Mouse (Mus musculus): ENCODE measurements around the gene Slit3.

Gene Slit3

DNA sequence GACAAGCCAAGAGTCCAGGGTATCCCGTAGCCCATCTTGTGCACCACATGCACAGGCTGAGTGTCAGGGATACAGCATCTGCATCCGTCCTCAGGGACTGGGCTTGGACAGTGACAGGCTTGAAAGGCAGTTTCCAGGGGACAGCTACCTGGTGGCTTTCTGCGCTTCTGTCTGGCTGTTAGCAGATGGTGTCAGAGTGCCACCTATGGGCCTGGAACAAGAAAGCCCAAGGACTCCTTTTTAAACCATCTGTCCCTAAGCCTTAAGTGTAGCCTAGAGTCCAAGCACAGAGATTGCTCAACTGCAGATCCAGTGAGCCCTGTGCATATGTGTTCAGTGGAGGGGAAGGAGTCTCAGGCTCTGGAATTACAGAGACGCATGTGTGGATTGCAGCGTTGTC lies 544.0 kb downstream of the Slit3 start:
- no peak for DNase-seq

DNA sequence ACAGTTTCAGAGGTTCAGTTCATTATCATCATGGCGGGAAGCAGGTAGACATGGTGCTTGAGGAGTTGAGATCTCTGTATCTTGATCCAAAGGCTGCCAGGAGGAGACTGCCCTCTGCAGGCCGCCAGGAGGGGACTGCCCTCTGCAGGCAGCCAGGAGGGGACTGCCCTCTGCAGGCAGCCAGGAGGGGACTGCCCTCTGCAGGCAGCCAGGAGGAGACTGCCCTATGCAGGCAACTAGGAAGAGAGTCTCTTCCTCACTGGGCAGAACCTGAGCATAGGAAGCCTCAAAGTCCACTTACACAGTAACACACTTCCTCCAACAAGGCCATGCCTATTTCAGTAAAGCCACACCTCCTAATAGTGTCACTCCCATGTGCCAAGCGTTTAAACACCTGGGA lies 546.4 kb downstream of the Slit3 start:
- DNase-seq = no peak

GRCm38 (mm10) chr11:35668138-35668537 lies 547.1 kb downstream of the Slit3 start:
- no peak for DNase-seq

DNA sequence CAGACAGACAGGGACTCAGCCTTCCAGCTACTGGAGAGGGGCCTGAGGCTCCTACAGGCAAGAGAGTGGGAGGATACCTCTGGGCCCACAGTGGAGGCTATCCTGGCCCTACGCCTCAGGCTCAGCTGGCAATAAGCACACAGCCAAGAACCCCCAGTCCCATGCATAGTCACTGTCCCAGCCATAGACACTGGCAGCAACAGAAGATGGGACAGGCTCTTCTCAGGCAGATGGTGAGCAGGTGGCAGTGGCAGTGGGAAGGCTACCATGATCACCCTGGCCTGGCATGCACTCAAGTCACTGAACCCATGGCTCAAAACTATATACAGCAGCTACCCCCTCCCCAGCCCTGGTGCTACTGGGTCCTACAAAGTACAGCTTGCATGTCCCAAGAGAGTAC lies 547.7 kb downstream of the Slit3 start:
- DNase-seq = no peak

DNA sequence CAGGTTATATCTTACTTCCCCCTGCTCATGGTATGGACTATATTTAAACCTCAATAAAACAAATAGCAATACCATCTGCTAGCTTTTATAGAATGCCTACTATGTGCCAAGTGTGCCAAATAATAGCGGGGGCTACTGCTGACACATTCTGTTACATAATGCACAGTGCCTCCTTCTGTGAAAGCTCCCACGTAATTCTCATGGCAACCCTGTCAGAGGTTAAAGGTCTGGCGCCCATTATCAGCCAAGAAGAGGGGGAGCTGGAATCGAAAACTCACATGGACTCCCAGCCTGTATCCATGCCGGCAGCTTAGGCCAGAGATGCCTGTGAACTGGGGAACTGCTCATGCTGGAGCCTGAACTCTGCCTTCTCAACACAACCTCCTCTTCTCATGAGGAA lies 548.5 kb downstream of the Slit3 start:
- no peak for DNase-seq

- DNase-seq = no peak
Measured at GRCm38 (mm10) chr11:35670181-35670580, 549.2 kb downstream of the Slit3 start.

GRCm38 (mm10) chr11:35670746-35671145 lies 549.7 kb downstream of the Slit3 start:
- no peak for DNase-seq

- DNase-seq = no peak
Measured at GRCm38 (mm10) chr11:35673050-35673449, 552.0 kb downstream of the Slit3 start.

- DNase-seq = no peak
Measured at GRCm38 (mm10) chr11:35674242-35674641, 553.2 kb downstream of the Slit3 start.

- no peak for DNase-seq
Measured at GRCm38 (mm10) chr11:35676744-35677143, 555.7 kb downstream of the Slit3 start.

GRCm38 (mm10) chr11:35679976-35680375 lies 559.0 kb downstream of the Slit3 start:
- no peak for DNase-seq

- no peak for DNase-seq
Measured at GRCm38 (mm10) chr11:35687316-35687715, 566.3 kb downstream of the Slit3 start.

GRCm38 (mm10) chr11:35690515-35691281 lies 569.7 kb downstream of the Slit3 start:
- no peak for DNase-seq

- DNase-seq = no peak
Measured at GRCm38 (mm10) chr11:35693136-35693535, 572.1 kb downstream of the Slit3 start.

DNA sequence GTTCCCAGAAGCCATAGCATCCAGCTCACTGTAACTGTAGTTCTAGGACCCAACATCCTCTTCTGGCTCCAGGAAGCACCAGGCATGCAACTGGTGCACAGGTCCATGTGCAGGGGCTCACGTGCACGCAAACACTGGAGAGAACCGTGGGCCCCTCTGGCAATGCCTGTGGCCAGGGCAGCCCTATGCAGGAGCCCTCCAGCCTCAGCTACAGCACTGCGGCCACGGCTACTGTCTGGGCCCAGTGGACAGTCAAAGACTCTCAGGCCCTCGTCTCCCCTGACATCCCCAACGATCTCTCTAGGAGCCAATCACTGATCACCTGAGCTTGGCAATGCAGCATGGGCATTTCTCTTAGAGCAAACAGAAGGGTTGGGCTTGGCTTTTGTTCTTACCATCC lies 572.6 kb downstream of the Slit3 start:
- DNase-seq = no peak

DNA sequence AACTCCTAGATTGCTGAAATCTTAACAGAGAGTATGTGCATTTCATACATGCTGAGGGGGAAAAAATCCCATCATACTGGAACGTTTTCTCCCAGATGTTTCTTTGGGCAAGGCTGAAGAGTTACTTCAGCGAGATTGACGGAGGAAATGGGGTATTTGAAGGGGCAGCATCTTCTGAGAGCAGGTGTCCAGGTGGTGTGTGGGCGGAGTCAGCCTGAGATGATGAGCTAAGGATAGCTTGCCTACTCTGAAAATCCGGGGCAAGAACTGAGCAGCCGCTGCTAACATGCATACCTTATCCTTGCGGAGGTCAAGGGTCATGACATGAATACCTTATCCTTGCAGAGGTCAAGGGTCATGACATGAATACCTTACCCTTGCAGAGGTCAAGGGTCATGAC lies 576.5 kb downstream of the Slit3 start:
- no peak for DNase-seq

GRCm38 (mm10) chr11:35698901-35699300 lies 577.9 kb downstream of the Slit3 start:
- DNase-seq = no peak

DNA sequence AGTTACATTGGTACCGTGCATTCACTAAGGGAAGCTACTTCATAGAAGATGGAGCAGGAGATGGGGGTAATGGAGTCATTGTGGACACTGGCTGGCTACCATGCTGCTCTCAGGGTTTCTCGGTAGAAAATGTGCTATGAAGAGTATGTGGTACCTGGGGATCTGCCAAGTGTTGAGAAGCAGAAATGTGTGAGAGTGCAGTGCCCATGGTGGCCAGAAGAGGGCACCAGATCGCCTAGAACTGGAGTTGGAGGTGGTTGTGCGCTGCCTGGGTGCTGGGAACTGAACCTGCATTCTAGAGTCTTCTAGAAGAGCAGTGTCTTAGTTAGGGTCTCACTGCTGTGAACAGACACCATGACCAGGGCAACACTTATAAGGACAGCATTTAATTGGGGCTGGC lies 582.4 kb downstream of the Slit3 start:
- DNase-seq = no peak

- DNase-seq = no peak
Measured at GRCm38 (mm10) chr11:35704381-35704780, 583.4 kb downstream of the Slit3 start.

DNA sequence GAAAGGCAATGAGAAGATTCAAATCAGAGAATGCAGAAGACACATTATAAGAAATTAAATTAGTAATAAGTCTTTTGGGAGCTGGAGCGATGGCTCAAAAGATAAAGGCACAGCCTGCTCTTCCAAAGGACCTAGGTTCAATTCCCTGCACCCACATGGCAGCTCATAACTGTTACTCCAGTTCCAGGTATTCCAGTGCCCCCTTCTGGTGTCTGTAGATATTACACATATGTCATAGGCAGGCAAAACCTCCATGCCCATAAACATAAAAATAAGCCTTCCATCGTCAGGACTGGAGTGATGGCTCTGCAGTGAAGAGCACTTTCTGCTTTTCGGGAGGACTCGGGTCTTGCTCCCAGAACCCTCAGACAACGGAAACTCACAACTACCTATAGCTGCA lies 583.9 kb downstream of the Slit3 start:
- no peak for DNase-seq

DNA sequence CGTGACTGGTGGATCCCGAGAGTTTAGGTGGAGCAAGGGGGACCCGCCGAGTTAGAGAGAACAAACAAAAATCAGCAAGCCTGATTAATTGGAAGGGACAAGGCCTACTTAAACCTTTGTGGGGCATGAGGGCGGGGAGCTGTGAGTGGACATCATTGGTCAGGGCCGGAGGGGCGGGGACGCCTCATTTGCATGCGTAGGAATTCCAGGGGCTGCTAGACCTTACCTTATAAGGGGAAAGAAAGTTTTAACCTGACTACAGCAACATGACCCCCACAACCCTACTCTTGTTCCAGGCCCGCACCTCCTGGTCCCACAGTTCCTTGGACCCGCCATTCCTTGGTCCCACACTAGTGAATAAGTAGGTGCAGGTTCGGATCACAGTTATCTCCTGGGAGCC lies 586.4 kb downstream of the Slit3 start:
- DNase-seq = no peak

GRCm38 (mm10) chr11:35711314-35711713 lies 590.3 kb downstream of the Slit3 start:
- no peak for DNase-seq

- DNase-seq = no peak
Measured at GRCm38 (mm10) chr11:35718881-35719280, 597.9 kb downstream of the Slit3 start.

DNA sequence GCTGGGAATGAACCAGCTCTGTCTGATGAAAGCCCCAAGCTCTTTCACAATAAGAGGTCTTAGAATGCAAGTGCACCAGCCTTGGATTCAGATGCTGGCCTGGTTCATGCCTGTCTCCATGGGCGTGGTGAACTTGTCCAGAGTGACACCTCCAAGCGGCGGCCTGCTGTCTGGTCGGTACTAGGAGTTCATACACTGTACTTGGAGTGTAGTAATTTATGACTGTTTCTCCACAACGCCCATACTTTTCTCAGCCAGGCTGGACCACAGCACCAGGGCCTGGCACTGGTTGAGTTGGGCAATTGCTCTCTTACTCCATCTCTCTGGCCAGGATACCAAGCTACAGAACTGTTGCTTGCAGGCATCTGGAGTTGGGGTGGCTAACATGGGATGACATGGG lies 602.9 kb downstream of the Slit3 start:
- DNase-seq = no peak

DNA sequence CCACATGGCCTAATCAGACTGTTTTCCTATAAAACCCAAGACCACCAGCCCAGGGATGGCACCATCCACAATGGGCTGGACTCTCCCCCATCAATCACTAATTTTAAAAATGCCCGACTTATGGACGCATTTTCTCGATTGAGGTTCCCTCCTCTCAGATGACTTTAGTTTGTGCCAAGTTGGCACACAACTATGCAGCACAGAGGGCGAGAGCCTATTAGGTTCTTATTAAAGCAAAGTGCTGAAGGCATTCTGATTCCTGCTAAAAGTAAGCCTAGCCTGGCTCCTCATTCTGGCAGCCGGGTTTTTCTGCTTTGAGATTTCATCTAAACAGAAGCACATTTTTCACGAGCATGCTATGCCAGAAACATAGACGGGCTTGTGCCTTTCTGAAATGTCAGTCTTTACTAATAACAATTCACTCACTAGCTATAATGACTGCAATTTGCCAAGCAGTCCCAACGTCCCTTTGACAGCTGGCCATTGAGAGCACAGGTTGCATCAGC lies 605.4 kb downstream of the Slit3 start:
- no peak for DNase-seq
